Mouse (Mus musculus) lung, embryonic 14.5 days (tissue): ENCODE measurements around the gene D8Ertd738e. TPM values are rescaled to one million over a fixed set of nuclear protein-coding genes. Genes with fewer than 3 reads are reported as not detected.

ENCODE experiments used
- ATAC-seq: fragments of 200-750 bp; cut with Nextera tagmentation; 2 replicates; pipeline ENCODE4 v1.8.0; 2017; ENCODE audit warnings: mild to moderate bottlenecking, moderate TSS enrichment, moderate library complexity; ENCODE audit not compliant: insufficient read depth
- DNase-seq: peaks from one replicate; pipeline ENCODE4 v3.0.0-alpha.2; 2015
- H3K27ac ChIP-seq: fragments of 300-500 bp; sonication (generic); 2 replicates; pipeline ENCODE4 v1.5.1; 2014; ENCODE audit warnings: low read depth, mild to moderate bottlenecking, moderate library complexity
- H3K27me3 ChIP-seq: fragments of 300-500 bp; sonication (generic); 2 replicates; pipeline ENCODE4 v1.6.1; 2014; ENCODE audit warnings: low read length, control low read depth; ENCODE audit not compliant: insufficient read depth
- H3K36me3 ChIP-seq: fragments of 300-500 bp; sonication (generic); 2 replicates; pipeline ENCODE4 v1.6.1; 2014; ENCODE audit warnings: control low read depth; ENCODE audit not compliant: insufficient read depth
- H3K4me1 ChIP-seq: fragments of 300-500 bp; sonication (generic); 2 replicates; pipeline ENCODE4 v1.6.1; 2014; ENCODE audit warnings: antibody characterized with exemption, control low read depth; ENCODE audit not compliant: insufficient read depth
- H3K4me2 ChIP-seq: fragments of 300-500 bp; sonication (generic); 2 replicates; pipeline ENCODE4 v1.6.1; 2014; ENCODE audit warnings: mild to moderate bottlenecking
- H3K4me3 ChIP-seq: fragments of 300-500 bp; sonication (generic); 2 replicates; pipeline ENCODE4 v1.5.1; 2014; ENCODE audit warnings: low read depth, low read length
- H3K9ac ChIP-seq: fragments of 300-500 bp; sonication (generic); 2 replicates; pipeline ENCODE4 v1.6.1; 2014
- H3K9me3 ChIP-seq: fragments of 300-500 bp; sonication (generic); 2 replicates; pipeline ENCODE4 v1.6.1; 2016; ENCODE audit warnings: low read depth, low read length, control low read depth
- CTCF ChIP-seq: IDR thresholded peaks from 2 replicates; pipeline ENCODE4 v1.5.1; 2016; ENCODE audit warnings: antibody characterized with exemption, low read depth
- WGBS: fragments of 180-500 bp; shearing (Covaris S2); extraction: QIAGEN DNeasy Blood & Tissue Kit; methylation state at CpG from one replicate; pipeline ENCODE4 v1.1.7; 2014; 5-methylcytosine and 5-hydroxymethylcytosine counted together
- polyA plus RNA-seq: library from polyadenylated mRNA; unstranded; fragments of >200 nt; fragmentation: Nextera tagmentation; extraction: Ambion mirVana; gene quantifications from 2 replicates; pipeline ENCODE4 v1.2.1, GENCODE M21; 2014

The D8Ertd738e gene
- polyA plus RNA-seq, 1 experiment from 2014 or later = 384 TPM

GRCm38 (mm10) chr8:84207811-84208210 lies 41.7 kb downstream of the D8Ertd738e start:
- no peak overlapping the region for H3K9ac ChIP-seq
- DNase-seq = peak; percentile 64

DNA sequence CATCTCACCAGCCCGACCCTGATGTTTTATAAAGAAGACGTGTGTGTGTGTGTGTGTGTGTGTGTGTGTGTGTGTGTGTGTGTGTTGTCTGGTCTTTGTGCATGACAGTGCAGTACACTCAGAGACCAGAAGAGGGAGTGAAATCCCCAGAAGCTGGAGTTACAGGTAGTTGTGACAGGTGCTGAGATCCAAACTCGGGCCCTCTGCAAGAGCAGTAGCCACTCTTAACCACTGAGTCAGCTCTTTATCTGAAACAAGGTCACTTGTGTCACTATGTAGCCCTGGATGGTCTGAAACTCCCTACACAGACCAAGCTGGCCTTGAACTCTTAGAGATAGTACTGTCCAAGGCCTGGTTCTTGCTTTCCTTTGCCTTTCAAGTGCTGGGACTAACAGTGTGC lies 42.9 kb downstream of the D8Ertd738e start:
- Histone ChIP-seq H3K9me3 (no peaks in the 10 kb centered on the region), H3K36me3 (peaks cover 54% of the 10 kb centered on the region), H3K4me2 (no peak overlapping the region), H3K27me3 (no peaks in the 10 kb centered on the region), H3K4me1 (peaks cover 17% of the 10 kb centered on the region; the same call in 1 of the 2 replicates), H3K4me3 (no peak overlapping the region), H3K27ac (no peak overlapping the region), H3K9ac (no peak overlapping the region)
- ATAC-seq (no peak), DNase-seq (no peak)
- TF ChIP-seq CTCF = peak; percentile 23; the same call in 1 of the 2 replicates
- WGBS = 95% methylated on average over 3 of the region's 3 CpGs

More at GRCm38 (mm10) chr8:84207811-84208210, 41.7 kb downstream of the D8Ertd738e start:
- Histone ChIP-seq H3K9me3 (no peaks in the 10 kb centered on the region), H3K4me1 (peaks cover 10% of the 10 kb centered on the region; the same call in 1 of the 2 replicates), H3K36me3 (peaks cover 65% of the 10 kb centered on the region), H3K4me3 (no peak overlapping the region), H3K27ac (peak overlapping the region; percentile 73; the same call in 1 of the 2 replicates), H3K4me2 (no peak overlapping the region), H3K27me3 (no peaks in the 10 kb centered on the region)
- no peak for TF ChIP-seq CTCF
- ATAC-seq = no peak
- WGBS = 44% methylated on average over 7 of the region's 7 CpGs

- no peak overlapping the region for H3K4me2 ChIP-seq
- no peak for TF ChIP-seq CTCF
- no peak overlapping the region for H3K9ac ChIP-seq
- H3K9me3 ChIP-seq = no peaks in the 10 kb centered on the region
- H3K4me3 ChIP-seq = no peak overlapping the region
- DNase-seq (no peak), ATAC-seq (no peak)
- no peaks in the 10 kb centered on the region for H3K27me3 ChIP-seq
- peaks cover 27% of the 10 kb centered on the region for H3K4me1 ChIP-seq
- 84% methylated on average over 5 of the region's 5 CpGs for WGBS
- H3K36me3 ChIP-seq = peaks cover 40% of the 10 kb centered on the region
- H3K27ac ChIP-seq = no peak overlapping the region
These were observed 44.4 kb downstream of the D8Ertd738e start for GRCm38 (mm10) chr8:84205073-84205472.

- Histone ChIP-seq H3K36me3 (peaks cover 31% of the 10 kb centered on the region), H3K27ac (peak overlapping the region; percentile 98), H3K9me3 (no peaks in the 10 kb centered on the region), H3K4me1 (peaks cover 36% of the 10 kb centered on the region), H3K4me2 (peak overlapping the region; percentile 94), H3K27me3 (no peaks in the 10 kb centered on the region), H3K9ac (peak overlapping the region; percentile 72), H3K4me3 (peak overlapping the region; percentile 77)
- DNase-seq (peak; percentile 73), ATAC-seq (peak; percentile 25)
- TF ChIP-seq CTCF = peak; percentile 44
- 39% methylated on average over 13 of the region's 13 CpGs for WGBS
These were observed 45.3 kb downstream of the D8Ertd738e start for GRCm38 (mm10) chr8:84203975-84204772.

- no peak for TF ChIP-seq CTCF
- Histone ChIP-seq H3K36me3 (peaks cover 23% of the 10 kb centered on the region; the same call in 1 of the 2 replicates), H3K27me3 (no peaks in the 10 kb centered on the region), H3K27ac (peak overlapping the region; percentile 98), H3K9ac (peak overlapping the region; percentile 72), H3K9me3 (no peaks in the 10 kb centered on the region), H3K4me3 (peak overlapping the region; percentile 77), H3K4me2 (peak overlapping the region; percentile 94), H3K4me1 (peaks cover 43% of the 10 kb centered on the region)
- WGBS = 6% methylated on average over 34 of the region's 34 CpGs
- ATAC-seq (peak; percentile 53), DNase-seq (peak; percentile 86)
These were observed 46.3 kb downstream of the D8Ertd738e start for GRCm38 (mm10) chr8:84202938-84203917.

DNA sequence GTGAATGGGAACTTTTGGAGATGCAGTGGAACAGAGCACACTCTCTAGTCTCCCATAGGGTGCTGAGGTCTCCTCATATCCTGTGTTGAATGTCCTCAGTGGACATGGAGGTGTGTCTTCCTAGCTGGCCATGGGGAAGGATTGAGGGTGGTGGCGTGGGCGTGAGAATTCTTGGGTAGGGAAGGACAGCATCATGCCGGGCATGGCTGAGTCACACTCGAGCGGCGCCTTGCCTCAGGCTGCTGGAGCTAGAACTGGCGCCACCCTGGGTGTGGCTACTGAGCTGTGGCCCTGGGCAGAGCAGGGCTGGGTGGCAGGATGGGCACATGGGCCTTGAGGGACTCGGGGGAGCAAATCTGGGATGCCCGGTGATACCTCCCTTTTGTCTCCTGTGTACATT lies 47.1 kb downstream of the D8Ertd738e start:
- Histone ChIP-seq H3K4me2 (peak overlapping the region; percentile 94), H3K27ac (peak overlapping the region; percentile 98), H3K27me3 (no peaks in the 10 kb centered on the region), H3K9ac (peak overlapping the region; percentile 86), H3K36me3 (peaks cover 18% of the 10 kb centered on the region; the same call in 1 of the 2 replicates), H3K4me1 (peaks cover 49% of the 10 kb centered on the region), H3K9me3 (no peaks in the 10 kb centered on the region), H3K4me3 (peak overlapping the region; percentile 77)
- 82% methylated on average over 9 of the region's 9 CpGs for WGBS
- DNase-seq = no peak
- no peak for TF ChIP-seq CTCF
- no peak for ATAC-seq
